Mouse (Mus musculus): ENCODE measurements around the gene Kitl.

Gene Kitl

GRCm38 (mm10) chr10:100030980-100031516 is 15.6 kb downstream of the Kitl start:
- DNase-seq = no peak

DNA sequence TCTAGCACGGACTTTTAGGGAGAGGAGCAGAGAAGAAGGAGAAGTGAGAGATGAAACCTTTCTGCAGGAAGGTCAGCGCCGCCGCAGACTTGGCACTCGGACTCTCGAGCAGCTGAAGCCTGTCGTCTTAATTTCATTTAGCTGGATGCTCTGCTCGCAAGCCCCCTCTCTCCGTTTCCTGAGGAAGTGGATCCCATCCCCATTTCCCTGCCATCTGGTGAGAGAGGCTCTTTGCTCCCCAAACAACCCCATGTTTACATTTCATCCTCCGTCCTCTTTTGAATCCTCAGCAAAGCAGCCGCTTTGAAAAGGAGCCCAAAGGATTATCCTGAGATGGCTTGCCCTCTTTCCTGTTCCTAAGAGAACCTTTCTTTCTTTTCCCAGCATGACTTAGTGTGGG is 16.2 kb downstream of the Kitl start:
- peak; percentile 42 to 76 for DNase-seq

- DNase-seq = no peak
Measured at GRCm38 (mm10) chr10:100032566-100032965, 17.1 kb downstream of the Kitl start.

GRCm38 (mm10) chr10:100036021-100036420 is 20.6 kb downstream of the Kitl start:
- no peak for DNase-seq

DNA sequence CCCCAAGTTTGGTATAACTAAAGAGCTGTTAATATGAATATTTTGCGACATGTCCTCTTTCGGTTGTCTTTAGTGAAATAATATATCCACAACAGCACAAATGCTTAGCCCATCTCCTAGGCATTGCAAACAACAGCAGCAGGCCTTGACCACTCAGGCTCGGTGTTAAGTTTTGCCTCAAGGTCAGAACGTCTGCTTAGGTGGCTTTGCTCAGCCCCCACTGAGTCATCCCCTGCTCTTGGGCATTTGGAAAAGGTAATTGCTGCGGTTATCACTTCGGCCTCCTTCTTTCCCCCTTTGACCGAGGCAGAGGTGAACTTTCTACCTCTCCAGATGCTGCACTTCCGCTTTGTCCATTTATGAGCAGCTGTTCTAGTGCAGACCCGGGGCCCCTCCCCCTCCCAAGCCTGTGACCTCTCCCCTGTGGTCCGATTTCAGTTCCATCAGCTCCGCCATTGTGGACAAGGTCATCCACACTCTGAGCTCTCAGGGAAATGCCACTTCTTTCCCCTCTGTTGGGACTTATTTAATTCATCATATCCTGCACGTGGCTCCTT is 23.0 kb downstream of the Kitl start:
- no peak for DNase-seq

DNA sequence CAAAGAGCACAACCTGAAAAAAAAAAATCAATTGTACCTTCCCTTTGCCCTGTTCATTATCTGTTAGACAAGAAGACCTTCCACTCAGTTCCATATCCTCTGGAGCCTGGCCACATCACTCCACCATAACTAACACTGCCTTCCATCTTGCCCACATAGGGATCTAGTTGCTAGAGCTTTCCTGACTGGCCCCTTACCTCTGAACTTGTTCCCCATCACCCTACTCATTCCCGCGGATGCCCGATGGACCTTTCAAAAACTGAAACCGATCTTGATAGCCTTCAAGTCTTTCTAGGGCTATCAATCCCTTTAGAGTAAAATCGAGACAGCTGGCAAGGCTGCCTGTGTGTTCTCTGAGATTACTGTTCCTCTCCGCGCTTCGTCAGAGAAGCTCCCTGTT is 23.6 kb downstream of the Kitl start:
- no peak for DNase-seq

DNA sequence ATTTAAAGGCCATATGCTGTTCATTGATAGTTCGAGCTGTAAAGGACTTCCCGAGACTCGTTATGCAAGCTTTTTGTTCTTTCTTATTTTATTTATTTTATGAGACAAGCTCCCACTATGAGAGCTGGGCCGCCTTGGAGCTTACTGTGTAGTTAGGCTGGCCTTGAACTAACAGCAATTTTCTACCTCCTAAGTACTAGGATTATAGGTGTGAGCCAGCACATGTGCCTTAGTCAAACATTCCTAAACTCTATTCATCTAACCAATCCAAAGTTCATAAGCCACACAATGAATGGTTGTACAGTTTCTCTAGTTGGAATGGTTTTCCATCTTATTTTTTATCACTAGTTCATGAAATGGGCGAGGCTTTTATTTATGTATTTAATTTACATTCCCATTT is 28.3 kb downstream of the Kitl start:
- no peak for DNase-seq

DNA sequence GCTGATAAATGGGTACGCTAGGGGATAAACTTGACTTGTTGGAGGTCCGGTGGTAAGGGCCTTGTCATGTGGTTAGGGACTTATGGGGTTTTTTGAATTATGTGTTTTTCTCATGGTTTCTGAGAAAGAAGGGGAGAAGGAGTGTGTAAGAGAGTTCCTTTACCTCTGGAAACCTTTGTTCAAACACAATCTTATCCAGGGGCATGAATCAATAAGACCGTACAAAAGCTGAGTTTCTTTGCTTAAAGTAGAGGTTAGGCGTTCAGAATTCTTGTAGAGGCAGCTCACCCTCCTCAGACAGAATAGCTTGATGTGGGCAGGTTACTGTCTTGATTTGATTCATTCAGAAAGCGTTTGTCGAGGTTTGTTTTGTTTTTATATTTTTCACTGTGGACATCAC is 28.7 kb downstream of the Kitl start:
- no peak for DNase-seq

- no peak for DNase-seq
Measured at GRCm38 (mm10) chr10:100051146-100051783, 35.8 kb downstream of the Kitl start.

DNA sequence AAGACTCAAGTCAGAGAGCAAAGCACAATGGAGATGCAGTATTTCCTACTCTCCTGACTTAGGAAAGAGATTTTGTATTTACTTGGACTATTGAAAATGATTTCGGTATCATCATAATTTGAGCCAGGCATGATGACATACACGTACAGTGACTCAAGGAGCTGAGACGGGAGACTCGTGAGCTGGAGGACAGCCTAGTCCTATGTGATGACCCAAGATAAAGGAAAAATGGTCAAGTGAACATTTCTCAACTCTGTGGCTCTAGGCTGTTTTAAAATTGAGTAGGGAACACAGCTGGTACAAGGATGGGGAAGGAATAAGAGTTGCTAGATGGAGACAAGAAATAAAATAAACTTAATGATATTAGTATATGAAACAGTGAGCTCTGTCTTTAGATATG is 37.0 kb downstream of the Kitl start:
- DNase-seq = no peak

DNA sequence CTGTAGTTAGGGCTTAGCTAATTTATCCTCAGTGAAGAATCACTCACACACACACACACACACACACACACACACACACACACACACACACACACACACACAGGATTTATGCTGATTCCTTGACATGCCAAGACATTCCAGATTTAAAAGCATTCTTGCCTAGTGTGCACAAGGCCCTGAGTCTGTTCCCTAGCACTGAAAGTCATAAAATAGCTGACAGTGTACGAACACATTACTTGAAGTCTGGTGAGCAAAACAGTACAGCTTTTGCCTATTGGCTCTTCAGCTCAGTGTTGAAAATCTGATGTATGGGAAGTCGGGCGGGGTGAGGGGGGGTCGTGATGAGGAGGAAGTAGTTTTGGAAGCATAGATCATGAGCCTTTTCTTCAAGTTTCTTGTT is 37.5 kb downstream of the Kitl start:
- no peak for DNase-seq

DNA sequence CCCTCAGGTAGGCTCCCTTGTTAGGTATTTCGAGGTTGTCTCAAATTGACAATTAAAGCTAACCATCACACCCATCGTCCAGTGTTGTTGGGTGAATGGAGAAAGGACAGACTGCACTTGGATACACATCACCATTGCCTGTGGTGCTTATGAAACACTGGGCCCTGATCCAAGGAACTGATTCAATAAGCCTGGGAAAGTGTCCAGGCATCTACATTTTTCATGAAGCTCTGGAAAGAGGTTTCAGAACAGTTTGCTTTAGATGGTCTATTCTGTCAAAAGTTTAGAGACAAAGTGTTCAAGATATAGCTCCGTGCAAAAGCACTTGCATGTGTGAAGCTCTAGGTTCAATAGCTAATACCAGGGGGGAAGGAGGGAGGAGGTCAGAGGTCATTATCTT is 38.6 kb downstream of the Kitl start:
- DNase-seq = peak in 1 of 2 experiments; percentile 43

- no peak for DNase-seq
Measured at GRCm38 (mm10) chr10:100055082-100055481, 39.7 kb downstream of the Kitl start.

DNA sequence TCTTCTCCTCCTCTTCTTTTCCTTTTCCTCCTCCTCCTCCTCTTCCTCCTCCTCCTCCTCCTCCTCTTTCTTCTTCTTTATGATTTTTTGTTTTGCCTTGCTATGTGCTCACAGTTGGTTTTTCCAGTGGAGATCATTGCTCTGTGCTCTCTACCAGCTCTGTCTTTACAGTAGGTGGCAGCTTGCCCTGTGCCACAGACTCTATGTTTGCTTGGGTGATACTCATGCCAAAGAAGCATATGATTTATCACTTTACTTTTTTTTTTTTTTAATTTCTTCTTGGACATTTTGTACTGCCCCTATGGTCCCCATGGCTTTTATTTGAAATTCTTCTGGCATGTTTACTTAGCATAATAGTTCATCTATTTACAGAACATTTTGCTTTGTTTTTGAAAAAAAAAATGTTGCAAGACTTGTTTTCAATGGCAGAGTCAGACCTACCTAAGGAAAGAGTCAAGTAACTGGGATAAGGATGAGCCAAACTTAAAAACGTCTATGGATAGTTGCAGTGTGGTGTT is 41.7 kb downstream of the Kitl start:
- no peak for DNase-seq

DNA sequence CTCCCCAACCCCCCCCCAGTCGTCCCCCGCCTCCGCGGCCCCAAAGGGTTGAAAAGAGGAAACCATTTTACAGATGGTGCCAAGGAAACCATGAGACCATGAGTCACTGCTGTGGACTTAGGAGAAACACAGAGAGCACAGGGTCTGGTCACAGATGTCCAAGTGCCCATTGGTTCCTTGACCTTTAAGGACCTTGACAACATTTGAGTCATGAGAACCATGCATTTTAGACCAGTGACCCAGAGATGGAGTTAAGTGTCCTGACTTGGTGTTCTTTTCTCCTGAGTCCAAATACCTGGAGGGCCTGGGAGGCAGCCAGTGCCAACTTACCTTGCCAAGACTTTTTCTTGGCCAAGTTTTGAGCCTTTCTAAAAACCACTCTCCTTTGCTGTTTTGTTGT is 43.9 kb downstream of the Kitl start:
- no peak for DNase-seq

GRCm38 (mm10) chr10:100065529-100066301 is 50.3 kb downstream of the Kitl start:
- DNase-seq = no peak

GRCm38 (mm10) chr10:100066374-100066773 is 50.9 kb downstream of the Kitl start:
- DNase-seq = no peak

GRCm38 (mm10) chr10:100072641-100073040 is 57.2 kb downstream of the Kitl start:
- DNase-seq = no peak

- no peak for DNase-seq
Measured at GRCm38 (mm10) chr10:100073092-100073491, 57.7 kb downstream of the Kitl start.

GRCm38 (mm10) chr10:100101115-100101514 is 85.7 kb downstream of the Kitl start:
- DNase-seq = no peak

- DNase-seq = no peak
Measured at GRCm38 (mm10) chr10:100111209-100111608, 95.8 kb downstream of the Kitl start.

DNA sequence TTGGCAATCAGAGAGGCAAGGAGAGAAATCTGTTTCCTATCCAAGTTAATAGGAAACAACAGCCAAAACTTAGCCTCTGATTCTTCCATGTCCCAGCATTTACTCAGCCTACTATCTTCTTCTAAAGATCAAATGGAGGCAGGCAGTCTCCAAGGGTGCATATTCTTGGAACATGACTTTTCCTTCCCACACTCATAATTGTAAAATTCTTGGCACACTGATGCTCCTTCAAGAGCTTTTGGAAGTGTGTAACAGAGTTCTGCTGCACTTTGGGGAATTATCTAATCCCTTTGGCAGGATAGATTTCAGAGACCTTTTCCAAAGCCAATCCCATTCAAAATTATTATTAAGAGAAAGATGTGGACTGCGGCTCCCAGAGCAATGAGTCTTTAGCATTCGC is 100.1 kb downstream of the Kitl start:
- no peak for DNase-seq

DNA sequence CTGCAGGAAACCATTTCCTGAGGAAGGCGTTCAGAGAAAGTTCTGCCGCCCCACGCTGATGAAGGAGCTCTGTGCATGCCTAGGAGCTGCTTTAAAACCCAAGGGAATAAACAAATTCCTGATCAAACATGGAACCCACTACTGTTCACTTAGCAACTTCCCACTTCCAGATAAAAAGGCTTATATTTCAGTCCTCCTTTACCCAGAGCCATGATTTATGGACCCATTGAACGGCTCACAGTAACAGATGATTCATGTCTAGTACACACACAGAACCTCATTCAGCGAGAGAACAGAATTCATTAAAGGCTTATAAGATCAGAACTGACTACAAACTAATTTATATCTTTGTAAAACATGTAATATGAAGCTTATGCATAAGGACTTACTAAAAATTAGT is 109.0 kb downstream of the Kitl start:
- DNase-seq = no peak

All from lung, postnatal 4 days (tissue).